Mouse (Mus musculus) thymus, adult 2 months (tissue): ENCODE measurements at regions not wholly inside any gene's neighbourhood (a gene's known extent, or its start where the extent isn't known, plus 50 kb on each side); places are given as distances from the start of the nearest gene placed in this dataset.

Source experiments
- CTCF ChIP-seq: fragments of 200-500 bp; IDR thresholded peaks from 2 replicates; pipeline ENCODE4 v1.5.1; 2012; ENCODE audit warnings: mild to moderate bottlenecking, control low read depth, low read length, moderate library complexity, borderline replicate concordance; ENCODE audit not compliant: control insufficient read depth, poor library complexity, insufficient read depth; ENCODE audit errors: extremely low read depth
- POLR2A ChIP-seq: fragments of 200-500 bp; IDR thresholded peaks from 2 replicates; pipeline ENCODE4 v1.6.1; 2012; ENCODE audit warnings: mild to moderate bottlenecking, low read length, control low read depth, moderate library complexity; ENCODE audit not compliant: control insufficient read depth, poor library complexity, insufficient read depth; ENCODE audit errors: extremely low read depth

DNA sequence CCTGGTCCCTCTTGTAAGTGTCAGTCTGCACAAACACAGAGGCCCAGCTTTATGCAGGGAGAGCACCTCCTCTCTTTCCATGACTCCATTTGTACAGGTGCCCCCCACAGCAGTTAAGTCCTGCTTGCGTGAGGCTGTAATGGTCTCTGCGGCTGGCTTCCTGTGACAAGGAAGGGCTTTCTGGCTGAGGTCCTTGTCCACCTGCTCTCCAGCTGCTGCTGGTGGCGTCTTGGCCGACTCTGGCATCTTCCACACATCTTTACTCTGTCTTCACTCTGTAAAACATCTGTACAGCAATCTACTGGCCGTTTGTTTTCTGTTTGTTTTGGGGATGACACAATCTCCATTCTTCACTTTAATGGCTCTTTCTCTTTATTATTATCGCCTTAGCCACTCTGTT is 60.8 kb downstream of the Rpusd4 start:
- TF ChIP-seq CTCF: no peak
- TF ChIP-seq POLR2A: no peak
